Mouse (Mus musculus) gastrocnemius, postnatal 36 days (tissue): ENCODE results near the gene Adgrl4. TPM values are rescaled to one million over a fixed set of nuclear protein-coding genes. Genes with fewer than 3 reads are reported as not detected.

ENCODE experiments used
- DNase-seq, 2 experiments: peaks; one replicate each; pipeline ENCODE4 v3.0.0; 2022
- intact Hi-C: fragments of 180-260 bp; cut with DNase I; formaldehyde crosslinking; loops from one replicate; pipeline ENCODE4 v1.15.1; 2025
- long read RNA-seq, 2 experiments: library from polyadenylated mRNA; stranded (forward); transcript quantifications; one replicate each; pipeline ENCODE4 v2.0.0; 2021
- total RNA-seq, 2 experiments: library from RNA; stranded (reverse); gene quantifications; 2 replicates each; pipeline ENCODE4 v1.2.3; 2021

Adgrl4 gene
- 10 to 100 TPM; 24.6 to 24.7 TPM for total RNA-seq
- long read RNA-seq, experiment 1, full-length matches to known transcripts, result 6 of 12 reads
- long read RNA-seq, experiment 1, partial matches to known transcripts, result 0 of 12 reads
- long read RNA-seq, experiment 1, other reads (novel, unspliced or antisense), result 6 of 12 reads
- long read RNA-seq, experiment 2, full-length matches to known transcripts, result 3 of 12 reads
- long read RNA-seq, experiment 2, partial matches to known transcripts, result 1 of 12 reads
- long read RNA-seq, experiment 2, other reads (novel, unspliced or antisense), result 8 of 12 reads

- intact Hi-C loops, result no loop called here
- DNase-seq, result peak in 1 of 2 experiments; percentile 6
These were observed at the start of gene Adgrl4 for GRCm38 (mm10) chr3:151437693-151438092. Gene Adgrl4 (plus strand): TSS chr3:151437887.

- DNase-seq, result no peak
- intact Hi-C loops, result no loop called here
These were observed 46.8 kb upstream of the Adgrl4 start for GRCm38 (mm10) chr3:151390912-151391311.

DNA sequence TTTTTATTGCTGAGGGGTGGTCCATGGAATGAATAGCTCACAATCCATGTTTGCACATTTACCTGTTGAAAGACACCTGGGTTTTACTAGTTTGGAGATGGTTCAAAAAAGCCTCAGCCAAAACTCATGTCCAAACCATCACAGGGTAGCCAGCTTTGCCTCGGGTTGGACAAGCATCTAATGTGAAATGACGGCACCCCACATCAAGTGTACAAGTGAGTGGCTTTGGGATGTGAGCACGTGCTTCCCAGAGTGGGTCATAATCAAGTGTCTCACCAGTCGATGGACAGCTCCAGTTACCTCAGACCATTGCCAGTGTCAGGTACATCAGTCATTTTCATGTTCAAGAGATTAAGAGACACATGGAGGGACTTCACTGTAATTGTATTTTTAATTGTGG is 44.8 kb upstream of the Adgrl4 start:
- no peak for DNase-seq
- intact Hi-C loops, result no loop called here

DNA sequence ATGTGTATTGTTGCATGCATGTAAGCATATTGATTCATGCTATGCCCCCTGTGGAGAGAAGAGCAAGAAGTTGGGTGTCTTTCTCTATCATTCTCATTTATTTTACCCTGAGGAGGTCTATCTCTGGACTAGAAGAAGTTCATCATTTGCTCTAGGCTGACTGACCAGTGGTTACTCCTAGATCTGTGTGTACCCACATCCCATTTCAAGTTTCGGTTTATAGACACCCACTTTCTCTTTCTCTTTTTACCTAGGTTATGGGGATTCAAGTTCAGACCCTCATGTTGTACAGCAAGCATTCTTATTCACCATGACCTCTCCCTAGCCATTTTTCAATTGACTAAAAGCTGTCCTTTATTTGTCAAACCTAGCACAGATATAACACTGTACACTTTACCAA is 44.4 kb upstream of the Adgrl4 start:
- intact Hi-C loops, result no loop called here

GRCm38 (mm10) chr3:151399270-151399669 is 38.4 kb upstream of the Adgrl4 start:
- intact Hi-C loops, result no loop called here
- no peak for DNase-seq

More for the DNA sequence above, 44.4 kb upstream of the Adgrl4 start:
- no peak for DNase-seq

GRCm38 (mm10) chr3:151411031-151411430 is 26.7 kb upstream of the Adgrl4 start:
- no peak for DNase-seq
- intact Hi-C loops, result no loop called here

GRCm38 (mm10) chr3:151411488-151411887 is 26.2 kb upstream of the Adgrl4 start:
- intact Hi-C loops, result no loop called here
- DNase-seq, result no peak

GRCm38 (mm10) chr3:151416931-151417330 is 20.8 kb upstream of the Adgrl4 start:
- intact Hi-C loops, result no loop called here
- no peak for DNase-seq

DNA sequence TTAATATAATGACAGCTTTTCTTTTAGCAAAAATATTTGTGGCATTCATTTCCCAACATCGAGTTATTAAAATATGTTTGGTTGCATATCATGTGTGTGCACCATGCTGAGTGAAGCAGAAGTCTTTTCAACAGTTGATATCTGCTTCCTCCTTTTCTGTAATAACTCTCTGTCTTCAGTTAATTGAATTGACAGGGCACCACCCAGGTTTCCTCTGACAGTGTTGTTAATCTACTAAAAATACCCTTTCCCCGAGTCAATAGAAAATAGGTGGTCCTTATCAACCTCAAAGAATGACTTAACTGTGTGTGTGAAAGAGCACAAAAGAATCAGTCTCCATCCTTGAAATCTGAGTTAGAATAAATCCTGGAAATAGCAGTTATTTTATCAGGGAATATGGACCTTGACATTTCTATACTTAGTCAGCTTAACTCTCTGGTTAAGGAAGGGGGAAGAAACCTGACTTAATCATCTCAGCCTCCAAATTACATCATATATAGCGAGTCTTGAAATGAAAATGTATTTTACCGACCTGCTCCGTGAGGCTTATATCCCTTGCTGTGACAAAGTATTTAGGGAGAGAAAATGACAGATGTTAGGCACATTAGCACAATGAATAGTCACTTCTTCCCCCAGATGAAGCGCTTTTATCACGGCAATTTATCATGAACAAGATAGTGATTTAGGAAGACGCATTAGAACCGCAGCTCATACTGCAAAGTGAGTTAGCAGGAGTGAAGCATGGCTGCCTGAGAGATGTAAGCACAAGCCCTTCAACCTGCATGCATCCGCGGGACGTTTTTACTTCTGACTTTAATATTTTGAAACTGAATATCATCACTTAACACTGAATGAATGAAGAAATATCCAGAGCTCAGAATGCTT is 19.8 kb upstream of the Adgrl4 start:
- intact Hi-C loops, result no loop called here
- DNase-seq, result no peak

DNA sequence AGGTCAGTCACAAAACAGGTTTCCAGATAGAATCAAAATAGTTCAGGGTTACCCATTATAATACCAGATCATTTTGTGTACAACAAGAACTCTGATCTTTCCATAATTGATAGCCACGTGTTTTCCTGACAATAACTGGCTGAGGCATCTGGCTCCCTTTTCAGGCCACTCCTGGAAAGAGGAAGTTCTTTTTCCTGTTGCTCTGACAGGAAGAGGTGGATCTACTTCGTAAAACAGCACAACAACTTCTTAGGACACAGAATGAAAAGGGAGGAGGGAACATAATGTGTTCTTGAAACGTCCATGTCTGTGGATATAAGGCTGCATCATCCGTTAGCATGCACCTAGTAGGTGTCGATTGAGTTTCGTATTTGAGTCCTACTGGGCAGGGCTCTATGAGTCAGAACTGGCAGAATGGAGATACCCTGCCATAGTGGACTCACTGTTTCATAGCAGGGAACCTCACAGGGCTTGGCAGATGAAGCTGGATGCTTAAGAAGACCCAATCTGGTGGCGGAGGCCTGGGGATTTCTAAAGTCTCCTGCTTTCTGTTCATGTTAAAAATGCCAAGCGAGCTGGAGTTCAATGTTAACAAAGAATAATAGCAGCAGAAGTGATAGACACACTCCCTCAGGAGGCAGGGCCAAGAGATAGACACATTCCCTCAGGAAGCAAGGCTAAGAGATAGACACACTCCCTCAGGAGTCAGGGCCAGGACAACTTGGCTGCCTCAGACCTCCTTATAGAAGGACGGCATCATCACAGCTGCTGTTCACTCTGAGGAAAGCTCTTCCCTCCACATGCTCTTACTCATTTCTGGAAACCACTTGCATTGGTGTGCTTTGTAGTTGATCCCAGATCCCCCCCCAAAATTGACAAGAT is 13.1 kb upstream of the Adgrl4 start:
- intact Hi-C loops, result no loop called here
- DNase-seq, result no peak

GRCm38 (mm10) chr3:151430106-151430505 is 7.6 kb upstream of the Adgrl4 start:
- DNase-seq, result no peak
- intact Hi-C loops, result no loop called here

GRCm38 (mm10) chr3:151431507-151431906 is 6.2 kb upstream of the Adgrl4 start:
- intact Hi-C loops, result no loop called here
- no peak for DNase-seq

GRCm38 (mm10) chr3:151438364-151438763 is 677 bp downstream of the Adgrl4 start:
- intact Hi-C loops, result no loop called here

DNA sequence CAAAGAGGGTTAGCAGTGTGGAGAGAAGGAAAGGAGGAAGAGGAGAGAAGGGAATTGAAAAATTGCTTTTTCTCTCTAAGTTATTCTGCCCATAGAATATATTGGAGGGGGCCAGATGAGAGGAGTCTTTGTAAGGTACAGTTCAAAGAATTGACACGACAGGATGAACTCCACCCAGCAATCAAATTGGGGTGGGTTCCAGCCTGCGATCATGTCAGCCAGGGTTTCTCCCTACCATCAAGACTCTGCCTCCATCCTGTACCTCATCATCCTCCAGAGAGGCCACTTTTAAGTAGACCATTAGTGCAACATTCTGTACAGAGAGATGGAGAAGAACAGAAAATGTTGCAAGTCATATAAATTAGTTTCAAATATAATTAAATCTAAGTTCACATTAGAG is 2.3 kb downstream of the Adgrl4 start:
- intact Hi-C loops, result no loop called here
- no peak for DNase-seq

More at GRCm38 (mm10) chr3:151438364-151438763, 677 bp downstream of the Adgrl4 start:
- DNase-seq, result no peak

DNA sequence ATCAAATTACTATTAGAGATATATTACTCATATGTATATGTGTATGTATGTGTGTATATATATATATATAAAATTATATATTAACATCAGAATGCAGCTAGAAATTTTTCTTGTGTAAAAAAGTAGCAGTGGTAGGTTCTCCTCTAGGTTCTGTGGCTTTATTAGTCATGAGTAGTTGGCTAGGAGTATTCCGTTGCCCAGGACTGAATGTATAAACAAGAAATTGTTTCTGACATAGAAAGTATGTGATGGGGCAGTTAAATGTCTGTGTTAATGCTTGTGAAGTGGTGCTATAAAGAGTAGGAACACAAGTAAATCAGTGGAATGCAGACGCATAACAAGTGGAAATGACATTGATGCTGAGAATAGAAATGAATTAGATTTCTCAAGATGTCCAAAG is 4.3 kb downstream of the Adgrl4 start:
- intact Hi-C loops, result no loop called here
- DNase-seq, result no peak

DNA sequence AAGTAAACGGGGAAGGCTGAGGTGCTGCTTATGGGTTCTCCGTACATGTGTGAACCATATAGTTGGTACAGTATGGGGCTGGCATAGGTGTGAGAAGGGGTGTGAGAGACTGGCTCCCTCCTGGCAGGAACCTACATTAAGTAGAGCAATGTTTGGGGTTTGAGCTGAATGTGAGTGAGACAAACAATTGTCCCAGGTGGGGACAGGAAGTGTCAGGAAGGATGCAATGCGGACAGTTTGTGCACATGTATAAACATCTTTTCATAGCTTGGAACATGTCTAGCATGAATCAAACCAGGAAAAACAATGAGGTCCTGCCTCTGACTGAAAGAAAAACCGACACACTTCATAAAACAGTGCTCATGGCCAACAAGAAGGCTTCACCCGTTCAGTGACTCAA is 5.8 kb downstream of the Adgrl4 start:
- intact Hi-C loops, result no loop called here
- no peak for DNase-seq

- DNase-seq, result no peak
- intact Hi-C loops, result no loop called here
These were observed 6.6 kb downstream of the Adgrl4 start for GRCm38 (mm10) chr3:151444284-151444683.

DNA sequence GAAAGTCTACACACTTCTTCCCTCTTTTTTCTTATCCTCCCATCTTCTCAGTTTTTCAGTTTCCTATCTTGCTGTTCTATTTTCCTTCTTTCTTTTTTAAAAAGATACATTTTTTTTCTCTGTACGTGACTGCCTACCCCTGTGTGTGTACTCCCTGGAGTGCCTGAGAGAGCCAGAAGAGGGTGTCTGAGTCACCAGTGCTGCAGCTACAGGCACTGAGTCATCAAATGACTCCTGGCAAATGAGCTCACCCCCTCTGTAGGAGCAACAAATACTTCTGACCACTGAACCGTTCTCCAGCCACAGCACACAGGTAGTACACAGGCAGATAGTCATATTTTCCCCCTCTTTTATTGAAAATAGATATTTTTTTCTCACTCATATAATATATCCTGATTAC is 8.2 kb downstream of the Adgrl4 start:
- no peak for DNase-seq
- intact Hi-C loops, result no loop called here

DNA sequence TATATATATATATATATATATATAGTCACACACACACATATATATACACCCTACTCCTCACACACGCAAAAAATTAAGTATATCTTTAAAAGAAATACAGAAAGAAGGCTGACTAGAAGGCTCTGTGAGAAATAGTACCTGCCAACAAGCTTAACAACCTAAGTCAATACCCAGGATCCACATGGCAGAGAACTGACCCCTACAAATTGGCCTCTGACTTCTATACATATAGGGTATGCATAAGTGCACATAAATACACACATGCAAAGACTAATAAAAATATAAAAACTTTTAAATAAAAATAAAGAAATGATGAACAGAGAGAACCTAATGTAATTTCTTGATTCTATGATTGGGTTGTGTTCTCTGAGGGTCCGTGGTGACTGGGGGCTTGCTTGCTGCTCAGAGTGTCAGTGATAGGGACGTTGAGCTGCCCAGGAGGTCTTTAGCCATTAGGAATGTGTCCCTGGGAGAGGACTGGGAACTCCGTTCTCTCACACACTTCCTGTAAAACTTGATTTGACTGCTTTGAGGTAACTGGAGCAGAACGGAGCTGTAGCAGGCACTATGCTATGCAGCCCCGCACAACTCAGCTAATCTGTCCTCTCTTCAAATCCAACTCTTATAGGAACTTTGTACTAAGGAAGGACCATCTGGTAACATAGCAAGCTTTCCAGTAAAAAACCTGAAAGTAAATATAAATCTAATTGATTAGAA is 17.5 kb downstream of the Adgrl4 start:
- DNase-seq, result no peak
- intact Hi-C loops, result no loop called here
